Mouse (Mus musculus) urinary bladder, postnatal 10 days (tissue): ENCODE results near the gene Cacna1c.

Experiments
- DNase-seq: peaks from one replicate; pipeline ENCODE4 v3.0.0; 2022; ENCODE audit warnings: low spot score

The Cacna1c gene

DNA sequence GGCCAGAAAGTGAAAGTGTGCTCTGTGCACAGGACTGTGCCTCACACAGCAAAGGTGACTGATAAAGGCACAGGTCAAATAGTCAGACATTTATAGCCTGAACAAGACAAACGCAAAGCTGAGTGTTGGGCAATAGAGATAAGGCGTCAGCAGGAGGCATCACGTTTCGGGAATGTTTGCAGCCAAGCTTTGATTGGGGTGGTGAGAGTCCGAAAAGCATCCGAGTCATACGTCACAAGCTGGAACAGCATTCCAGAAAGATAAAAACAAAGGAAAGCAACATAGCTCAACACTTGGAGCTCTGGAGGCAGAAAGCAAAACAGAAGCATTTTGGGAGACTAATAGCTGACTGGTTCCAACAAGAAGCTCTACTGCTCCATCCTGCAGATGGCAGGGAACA is 56.7 kb downstream of the Cacna1c start:
- DNase-seq: no peak

DNA sequence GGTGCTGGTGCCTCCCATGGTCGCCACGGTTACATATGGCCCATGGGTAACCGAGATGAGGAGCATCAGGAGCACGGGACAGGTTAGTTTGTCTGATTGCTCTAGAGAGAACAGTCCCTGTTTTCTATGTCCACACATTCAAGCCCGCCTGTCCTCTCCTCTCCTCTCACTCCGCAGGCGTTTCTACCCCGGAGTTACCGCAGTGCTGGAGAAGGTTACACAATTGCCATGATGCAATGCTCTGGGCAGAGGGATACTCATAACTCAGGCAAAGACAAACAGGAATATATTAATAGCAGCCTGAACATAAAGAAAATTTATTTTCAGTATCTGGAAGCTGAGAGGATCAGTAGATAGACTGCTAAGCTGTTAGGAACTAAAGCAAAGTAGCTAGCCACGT is 58.5 kb downstream of the Cacna1c start:
- DNase-seq: no peak

DNA sequence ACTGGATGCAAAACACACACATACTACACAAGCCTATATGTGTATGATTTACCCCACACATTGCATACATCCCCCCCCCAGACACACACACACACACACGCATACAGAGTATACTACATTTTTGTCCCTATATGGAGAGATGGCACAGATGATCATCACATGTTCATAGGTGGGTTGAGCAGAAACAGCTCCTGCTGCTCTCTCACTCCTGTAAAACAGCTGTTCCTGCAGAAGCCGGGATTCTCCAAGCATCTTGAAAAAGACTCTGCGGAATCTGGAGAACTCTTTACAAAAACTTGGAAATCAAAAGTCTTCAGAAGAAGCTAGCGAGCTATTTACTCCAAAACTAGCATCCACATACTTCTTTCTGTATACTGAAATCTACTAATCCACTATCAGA is 63.4 kb downstream of the Cacna1c start:
- no peak for DNase-seq

DNA sequence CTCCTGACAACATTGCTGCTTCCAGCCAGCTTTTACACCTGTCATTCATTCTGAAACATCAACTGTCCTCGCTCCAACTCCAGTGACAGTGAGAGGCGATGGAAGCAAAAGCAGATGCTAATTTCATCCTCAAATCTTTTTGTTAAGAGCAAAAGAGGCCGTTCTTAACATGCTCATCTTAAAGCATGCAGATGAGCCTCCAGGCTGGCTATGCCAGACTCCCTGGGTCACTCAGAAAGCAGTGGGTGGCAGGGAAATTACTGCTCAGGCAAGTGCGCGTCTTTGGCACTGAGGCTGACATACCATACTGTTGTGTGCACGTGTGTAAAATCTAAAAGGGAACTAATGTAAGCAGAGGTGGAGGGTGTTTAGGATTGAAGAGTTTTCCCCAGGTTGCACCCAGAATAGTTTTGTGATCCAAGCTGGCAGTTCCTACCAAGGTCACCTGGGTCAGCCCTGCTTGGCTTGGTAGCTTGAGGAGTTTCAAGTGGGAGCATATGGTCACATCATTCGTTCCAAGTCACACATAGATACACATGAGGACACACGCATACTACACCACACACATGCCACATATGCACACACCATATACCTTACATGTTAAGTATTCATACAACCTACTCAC is 64.0 kb downstream of the Cacna1c start:
- DNase-seq: no peak

DNA sequence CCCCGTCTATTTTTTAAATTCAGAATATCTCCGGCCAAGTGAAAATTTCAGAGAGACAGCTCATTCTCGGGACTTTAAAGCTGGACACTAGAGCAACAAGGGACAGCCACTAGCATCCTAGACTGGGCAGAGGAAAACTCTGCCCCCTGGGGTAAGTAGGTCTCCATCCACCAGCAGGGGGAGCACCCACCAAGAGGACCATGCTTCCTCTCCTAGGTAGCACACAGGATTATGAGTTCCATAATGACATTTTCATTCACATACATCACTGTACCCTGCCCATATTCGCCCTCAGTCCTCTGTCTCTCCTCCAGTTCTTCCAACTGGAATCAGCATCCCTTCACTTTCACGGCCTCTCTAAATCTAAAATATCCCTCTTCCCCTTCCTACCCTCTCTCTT is 66.6 kb downstream of the Cacna1c start:
- DNase-seq: no peak

DNA sequence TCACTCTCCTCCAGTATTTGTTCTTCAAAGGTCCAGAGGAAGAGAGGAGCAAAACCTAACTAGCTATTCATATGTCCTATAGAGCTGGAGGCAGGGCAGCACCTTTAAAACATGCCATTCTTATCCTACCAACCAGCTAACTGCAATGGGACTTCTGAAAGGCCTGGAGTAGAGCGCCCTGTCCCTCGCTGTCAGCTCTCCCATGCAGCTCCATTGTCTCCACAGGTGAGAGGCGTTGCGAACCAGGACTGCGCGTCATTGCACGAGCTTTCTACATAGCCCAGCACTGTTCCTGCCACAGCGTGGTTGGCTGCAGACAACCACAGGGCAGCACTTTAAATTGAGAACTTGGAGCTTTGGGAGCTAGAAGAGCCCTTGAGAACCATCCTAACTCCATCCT is 67.7 kb downstream of the Cacna1c start:
- DNase-seq: no peak

DNA sequence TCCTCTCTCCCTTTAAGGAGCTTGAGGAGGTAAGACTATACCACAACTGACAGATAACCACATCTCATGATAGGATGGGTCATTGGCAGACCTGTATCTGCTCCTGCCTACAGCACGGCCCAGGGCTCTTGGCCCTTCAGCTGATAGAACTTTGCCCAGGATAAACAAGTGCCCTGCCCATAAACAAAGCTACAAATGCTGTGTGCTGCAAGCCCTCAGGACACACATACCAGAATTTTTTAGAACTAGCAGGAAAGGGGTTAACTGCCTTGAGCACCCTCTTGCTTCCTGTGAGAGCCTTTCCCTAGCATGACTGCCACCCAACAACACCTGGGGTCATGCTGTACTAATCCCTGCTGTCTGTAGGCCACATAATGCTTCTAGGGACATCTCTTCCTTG is 68.1 kb downstream of the Cacna1c start:
- DNase-seq: no peak

DNA sequence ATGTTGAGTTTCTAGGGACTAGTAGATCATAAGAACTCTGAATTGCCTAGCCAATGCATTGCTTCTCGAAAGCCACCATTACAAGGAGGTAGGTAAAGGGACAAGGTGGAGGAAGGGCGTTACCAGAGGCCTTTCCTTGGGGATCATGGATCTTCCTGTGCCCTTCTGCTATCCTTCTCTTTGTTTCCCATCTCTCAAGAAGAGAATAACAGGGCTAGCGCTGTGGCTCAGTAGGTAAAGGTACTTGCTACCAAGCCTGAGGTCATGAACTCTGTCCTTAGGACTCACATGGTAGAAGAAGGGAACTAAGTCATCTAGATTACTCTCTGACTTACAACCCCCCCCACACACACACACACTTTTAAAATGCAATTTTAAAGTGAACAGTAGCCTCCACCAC is 69.2 kb downstream of the Cacna1c start:
- DNase-seq: no peak

DNA sequence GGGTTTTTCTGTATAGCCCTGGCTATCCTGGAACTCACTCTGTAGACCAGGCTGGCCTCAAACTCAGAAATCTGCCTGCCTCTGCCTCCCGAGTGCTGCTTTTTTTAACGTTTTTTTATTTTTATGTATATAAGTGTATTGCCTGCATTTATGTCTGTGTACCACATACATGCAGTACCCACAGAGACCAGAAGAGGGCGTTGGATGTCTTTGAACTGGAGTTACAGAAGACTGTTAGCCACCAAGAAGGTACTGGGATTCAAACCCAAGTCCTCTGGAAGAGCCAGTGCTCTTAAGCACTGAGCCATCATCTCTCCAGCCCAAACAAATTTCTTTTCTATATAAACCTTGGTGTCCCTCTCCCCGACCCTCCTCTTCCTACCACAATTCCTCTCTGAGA is 77.8 kb downstream of the Cacna1c start:
- no peak for DNase-seq

DNA sequence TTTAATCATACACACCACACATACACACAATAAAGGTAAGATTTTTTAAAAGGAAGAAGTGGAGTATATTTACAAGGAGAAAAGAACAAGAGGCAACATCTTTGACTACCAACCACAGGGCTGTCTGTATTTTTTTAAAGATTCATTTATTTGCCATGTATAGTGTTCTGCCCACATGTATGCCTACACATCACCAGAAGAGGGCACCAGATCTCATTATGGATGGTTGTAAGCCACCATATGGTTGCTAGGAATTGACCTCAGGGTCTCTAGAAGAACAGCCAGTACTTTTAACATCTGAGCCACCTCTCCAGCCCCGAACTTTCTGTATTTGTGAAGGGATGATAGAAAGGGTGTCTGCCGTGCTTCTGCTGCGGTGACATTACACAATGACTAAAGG is 79.9 kb downstream of the Cacna1c start:
- no peak for DNase-seq

DNA sequence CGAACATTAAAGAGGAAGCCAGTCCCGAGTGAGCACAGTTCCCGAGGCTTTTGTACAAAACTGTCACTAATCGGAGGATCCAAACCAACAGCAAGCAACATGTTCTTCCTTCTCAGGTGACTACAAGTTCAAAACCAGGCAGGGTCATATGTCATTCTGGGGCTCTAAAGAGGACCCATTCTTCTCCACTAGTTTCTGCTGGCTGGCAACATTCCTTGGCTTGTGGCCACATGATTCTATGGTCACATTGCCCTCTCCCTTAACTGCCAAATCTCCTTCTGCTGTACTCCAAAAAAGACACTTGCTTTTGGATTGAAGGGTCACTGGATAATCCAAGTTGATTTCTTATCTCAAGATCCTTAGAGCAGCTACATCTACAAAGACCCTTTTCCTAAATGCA is 82.9 kb downstream of the Cacna1c start:
- no peak for DNase-seq

DNA sequence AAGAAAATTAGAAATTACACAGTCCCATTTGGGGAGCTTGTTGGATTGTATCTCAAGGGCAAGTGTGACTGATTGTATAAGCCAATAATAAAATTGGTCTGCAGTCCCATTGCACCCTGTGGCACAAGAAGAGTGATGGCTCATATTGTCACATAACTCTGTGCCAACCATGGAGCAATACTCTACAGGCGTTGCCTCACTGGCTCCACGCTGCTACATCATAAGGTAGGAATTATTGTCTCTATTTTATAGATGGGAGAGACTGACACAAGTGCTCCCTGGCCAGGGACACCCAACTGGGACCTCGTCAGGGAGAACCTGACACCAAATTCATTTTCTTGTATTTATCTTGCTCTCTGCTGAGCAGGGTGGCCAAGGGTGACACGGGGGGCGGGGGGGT is 85.8 kb downstream of the Cacna1c start:
- DNase-seq: no peak

DNA sequence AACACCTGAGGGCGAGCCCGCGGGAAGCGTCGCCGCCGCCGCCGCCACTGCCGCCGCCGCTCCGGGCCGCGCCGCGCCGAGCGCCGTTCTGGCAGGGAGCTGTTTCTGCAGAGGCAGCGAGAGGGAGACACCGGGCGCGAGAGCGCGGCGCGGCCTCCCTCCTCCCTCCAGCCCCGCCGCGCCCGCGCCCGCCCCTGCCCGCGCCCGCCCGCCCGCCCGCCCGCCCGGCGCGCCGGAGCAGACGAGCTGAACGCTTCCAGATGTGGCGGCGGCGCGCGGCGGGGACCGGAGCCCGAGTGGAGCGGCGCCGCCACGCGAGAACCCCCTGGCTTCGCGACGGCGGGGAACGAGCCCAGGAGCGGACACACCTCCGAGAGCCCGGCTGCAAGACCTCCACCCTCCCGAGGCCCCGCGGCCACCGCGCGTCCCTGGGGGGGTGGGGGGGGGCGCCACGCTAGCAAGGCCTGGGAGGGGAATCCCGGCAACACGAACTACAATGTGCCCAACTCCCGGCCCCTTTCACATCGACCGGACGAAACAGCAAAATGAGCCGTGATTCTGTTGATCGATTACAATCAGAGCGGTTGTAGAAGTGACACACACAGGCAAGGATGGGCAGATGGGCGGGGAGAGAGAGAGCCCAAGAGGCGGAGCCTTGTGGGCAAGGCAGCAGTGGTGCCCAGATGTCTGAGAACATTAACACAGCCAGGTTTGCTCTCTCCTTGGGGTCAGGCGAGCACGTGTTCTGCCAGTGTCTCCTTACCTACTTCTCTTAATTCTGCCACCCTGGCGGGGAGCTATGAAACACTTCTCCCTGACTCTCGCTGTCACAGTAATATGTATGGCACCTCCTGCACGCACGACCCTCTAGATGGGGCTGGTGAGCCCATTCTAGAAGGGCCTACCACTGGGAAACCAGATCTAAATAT is 87.5 kb downstream of the Cacna1c start:
- DNase-seq: no peak

DNA sequence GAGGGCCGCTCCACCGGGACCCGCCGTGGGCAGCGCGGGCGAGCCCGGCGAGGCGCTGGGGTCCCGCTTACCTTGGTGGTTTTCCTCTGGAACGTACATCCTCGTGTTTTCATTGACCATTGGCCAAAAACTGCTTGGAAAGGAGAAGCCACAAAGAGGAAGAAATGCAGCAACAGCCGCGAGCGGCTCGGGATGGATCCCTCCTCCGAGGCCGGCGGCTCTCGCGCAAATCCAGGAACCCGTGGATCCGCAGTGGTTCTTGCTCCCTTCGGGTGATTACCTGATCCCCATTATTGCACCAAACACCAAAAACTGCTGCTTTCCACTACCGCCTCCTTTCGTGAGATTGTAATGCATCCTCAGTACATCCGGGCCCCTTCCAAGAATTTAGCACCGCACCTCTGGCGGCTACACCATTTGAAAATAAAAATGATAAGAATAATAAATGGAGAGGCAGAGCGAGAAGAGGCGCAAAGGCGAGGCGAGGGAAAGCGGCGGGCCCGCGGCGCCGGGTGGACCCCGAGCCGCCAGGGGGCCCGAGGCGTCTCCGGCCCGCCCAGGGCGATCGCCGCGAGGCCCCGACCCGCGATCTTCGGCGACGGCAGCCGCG is 88.3 kb downstream of the Cacna1c start:
- no peak for DNase-seq

DNA sequence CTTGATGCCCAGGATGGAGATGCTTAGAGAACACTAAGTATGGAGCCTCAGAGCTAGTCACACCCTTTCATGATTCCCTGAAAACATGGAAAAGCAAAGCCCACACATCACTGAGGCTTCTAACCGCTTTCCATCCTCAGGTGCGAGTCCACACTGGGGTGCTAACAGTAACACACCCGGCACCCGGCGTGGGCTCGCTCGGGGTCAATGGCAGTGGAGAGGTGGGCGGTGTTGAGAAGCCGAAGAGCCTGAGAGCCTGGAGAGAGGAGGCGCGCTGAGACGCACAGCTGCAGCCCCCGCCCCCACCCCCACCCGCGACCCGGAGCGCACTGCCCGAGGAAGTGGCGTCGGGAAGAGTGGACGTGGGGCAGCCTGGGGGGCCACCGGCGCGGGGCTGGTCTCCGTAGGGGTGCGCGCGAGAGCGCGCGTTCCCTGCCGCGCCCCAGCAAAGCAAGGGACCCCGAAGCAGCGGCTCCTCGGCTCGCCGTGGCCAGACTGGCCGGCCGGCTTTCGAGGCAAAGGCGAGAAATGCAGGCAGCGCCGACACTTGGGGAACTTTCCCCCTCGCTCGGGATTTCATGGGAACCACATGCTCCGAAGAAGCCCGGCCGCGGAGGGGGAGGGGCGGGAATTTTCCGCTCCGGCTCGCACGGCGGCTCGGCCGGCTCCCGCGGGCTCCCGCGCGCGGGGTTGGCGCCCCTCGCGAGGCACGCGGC is 88.9 kb downstream of the Cacna1c start:
- DNase-seq: no peak

DNA sequence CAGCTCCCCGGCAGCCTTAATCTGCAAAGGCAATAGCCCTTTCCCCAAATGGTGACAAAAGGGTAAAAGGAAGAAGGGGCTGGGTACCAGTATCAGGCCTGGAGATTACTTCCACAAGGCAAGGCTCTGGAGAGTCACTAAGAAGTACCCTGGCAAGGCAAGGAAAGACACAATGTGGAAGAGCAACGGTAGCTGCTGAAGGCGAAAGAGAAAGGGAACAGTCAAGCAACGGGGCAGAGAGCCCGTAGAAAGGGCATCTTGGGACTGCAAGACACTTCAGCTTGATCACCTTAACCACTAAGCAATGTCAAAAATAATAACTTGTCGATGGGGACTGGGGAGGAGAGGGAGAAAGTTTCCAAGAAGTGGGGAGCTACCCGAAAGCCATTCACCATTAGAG is 89.5 kb downstream of the Cacna1c start:
- DNase-seq: no peak

DNA sequence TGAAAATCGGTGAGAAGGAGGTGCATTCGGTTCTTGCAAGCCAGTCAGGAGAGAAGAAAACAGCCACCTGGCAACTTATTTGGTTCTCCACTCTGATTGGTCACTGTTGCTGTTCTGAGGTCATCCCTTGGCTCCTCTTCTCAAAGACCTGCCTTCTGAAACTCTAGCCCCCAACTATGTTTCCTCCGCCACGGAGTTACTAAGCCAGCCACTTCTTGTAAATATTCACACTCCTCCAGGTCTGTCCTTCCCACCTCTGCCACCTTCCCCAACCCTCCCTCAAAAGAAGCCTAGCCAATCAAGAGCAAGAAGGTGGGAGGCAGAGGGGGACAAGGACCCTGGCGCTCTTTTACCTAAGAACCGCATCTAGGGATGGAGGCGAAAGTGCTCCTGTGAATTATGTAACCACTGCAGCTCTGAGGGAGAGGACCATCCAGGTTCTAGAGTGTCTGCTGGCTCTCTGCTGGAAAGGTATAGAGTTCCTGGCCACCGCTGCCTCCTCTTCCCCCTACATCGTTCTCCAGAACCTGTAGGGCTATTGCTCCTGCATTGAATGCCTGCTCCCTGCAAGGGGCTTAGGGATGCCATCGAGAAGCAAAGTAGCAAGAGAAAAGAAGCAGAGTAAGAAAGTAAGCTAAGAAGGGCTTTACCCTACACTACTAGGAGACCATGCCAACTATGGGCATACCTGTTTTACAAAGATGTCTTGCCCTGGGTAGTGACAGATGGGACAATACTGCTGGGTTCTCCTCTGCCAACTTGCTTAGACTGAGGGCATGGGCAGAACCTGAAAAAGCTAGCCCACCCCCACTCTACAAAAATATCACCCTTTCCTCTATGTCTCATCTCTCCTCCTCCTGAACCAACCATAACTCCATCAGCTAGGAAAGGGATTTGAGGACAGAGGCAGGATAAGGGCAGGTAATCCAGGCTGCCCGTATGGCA is 90.3 kb downstream of the Cacna1c start:
- DNase-seq: no peak

DNA sequence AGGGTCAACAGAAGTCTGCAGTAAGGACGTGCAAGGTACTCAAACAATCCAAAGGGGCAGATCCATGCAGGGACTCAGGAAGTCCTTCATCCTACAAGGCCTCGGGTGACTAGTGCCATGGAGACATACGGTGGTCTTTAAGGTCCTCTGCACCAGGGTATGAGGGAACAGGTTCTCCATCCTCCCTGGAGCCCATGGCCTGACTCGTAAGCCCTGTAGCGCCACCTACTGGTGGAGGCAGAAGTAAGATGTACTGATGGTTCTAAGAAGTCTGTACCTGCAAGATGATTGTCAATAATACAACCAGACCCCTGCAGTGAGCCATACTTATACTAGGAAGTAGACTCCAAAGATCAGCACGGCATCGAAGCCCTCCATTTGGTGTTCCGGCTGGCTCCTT is 92.0 kb downstream of the Cacna1c start:
- peak; percentile 57 for DNase-seq

DNA sequence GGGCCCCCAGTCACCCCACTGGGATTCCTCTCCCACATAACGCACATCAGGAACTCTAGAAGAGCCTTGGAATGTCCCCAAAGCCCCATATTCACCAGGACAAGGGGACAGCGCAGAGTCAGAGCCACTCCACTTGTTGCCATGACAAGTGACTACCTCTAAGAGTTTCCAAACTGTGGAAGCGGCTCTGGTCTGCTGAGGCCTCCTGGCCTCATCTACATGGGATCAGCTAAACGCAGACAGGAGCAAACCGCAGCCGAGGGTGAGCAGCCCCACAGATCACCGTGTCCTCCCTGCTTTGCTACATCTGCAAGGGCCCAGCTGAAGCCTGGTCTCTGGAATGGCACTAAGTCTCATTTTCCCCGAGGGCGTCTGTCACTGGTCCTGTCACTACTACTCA is 93.3 kb downstream of the Cacna1c start:
- DNase-seq: no peak

DNA sequence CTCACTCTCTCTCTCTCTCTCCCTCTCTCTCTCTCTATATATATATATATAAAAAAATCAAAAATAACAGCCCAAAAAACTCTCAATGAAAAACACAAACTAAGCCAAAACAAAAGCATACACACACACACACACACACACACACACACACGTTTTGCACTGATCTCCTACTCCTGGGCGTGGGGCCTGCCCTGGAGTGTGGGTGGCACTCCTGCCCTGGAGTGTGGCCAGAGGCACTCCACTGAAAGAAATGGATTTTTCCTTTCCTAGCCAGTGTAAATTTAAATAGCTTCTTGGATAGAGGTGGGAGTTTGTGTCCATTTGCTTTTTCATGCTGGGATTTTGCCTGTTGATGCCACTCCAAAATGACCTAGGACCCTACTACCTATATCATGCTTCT is 96.9 kb downstream of the Cacna1c start:
- no peak for DNase-seq

DNA sequence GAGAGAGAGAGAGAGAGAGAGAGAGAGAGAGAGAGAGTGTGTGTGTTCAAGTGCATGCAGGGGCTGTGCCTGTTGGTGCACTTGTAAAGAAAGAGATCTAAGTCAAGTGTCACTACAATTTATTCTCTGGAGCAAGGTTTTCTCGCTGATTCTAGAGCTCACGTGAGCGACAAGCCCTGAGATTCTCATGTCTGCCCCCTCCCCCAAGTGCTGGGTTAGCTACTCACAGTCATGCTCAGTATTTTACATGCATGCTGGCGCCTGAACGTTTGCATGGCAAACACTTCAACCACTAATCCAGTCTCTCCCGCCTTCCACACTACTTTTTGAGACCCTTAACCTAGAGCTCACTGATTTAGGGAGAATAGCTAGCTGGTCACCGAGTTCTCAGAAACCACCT is 99.7 kb downstream of the Cacna1c start:
- DNase-seq: no peak

DNA sequence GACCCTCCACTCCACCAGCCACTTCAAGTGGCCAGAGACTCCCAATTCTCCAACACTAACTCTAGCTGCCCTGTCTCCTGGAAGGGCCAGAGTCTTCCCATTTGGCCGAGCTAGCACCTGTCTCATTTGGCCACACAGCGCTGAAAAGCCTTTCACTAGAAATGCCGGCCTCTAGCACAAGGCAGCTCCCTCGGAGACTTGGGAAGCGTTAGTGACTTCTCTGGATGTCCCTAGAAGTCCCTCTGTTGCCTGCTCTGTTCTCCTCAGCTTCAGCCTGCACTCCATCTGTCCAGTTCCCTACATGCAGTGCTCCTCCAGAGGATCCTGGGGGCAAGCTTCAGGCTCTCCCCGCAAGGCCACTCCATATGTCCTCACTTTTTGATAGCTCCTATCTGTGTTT is 101.1 kb downstream of the Cacna1c start:
- DNase-seq: no peak
